Mouse (Mus musculus) lung, embryonic 16.5 days (tissue): Measurements from ENCODE around the gene Gm3752. TPM values are rescaled to one million over a fixed set of nuclear protein-coding genes. Genes with fewer than 3 reads are reported as not detected.
A peak's percentile ranks its signal among the peaks of the same experiment; 100 is the strongest.
"Not testable (repeated sequence)": the region's sequence is repeated elsewhere in the genome, so short reads cannot be mapped to it uniquely, and the experiment has no call there.

ENCODE experiments used
- ATAC-seq: fragments of 200-750 bp; cut with Nextera tagmentation; 2 replicates; pipeline ENCODE4 v1.8.0; 2017; ENCODE audit warnings: low read depth, mild to moderate bottlenecking, moderate library complexity
- H3K27ac ChIP-seq: fragments of 300-500 bp; sonication (generic); 2 replicates; pipeline ENCODE4 v1.5.1; 2014; ENCODE audit warnings: mild to moderate bottlenecking, control low read depth, low read length
- H3K27me3 ChIP-seq: fragments of 300-500 bp; sonication (generic); 2 replicates; pipeline ENCODE4 v1.6.1; 2014; ENCODE audit warnings: low read depth, low read length, mixed read lengths; ENCODE audit not compliant: control insufficient read depth, insufficient read depth
- H3K36me3 ChIP-seq: fragments of 300-500 bp; sonication (generic); 2 replicates; pipeline ENCODE4 v1.6.1; 2014; ENCODE audit warnings: low read length; ENCODE audit not compliant: control insufficient read depth, insufficient read depth
- H3K4me1 ChIP-seq: fragments of 300-500 bp; sonication (generic); replicated peaks from 2 replicates; pipeline ENCODE4 v1.6.1; 2014; ENCODE audit warnings: low read length, mixed read lengths; ENCODE audit not compliant: control insufficient read depth, insufficient read depth
- H3K4me2 ChIP-seq: fragments of 300-500 bp; sonication (generic); 2 replicates; pipeline ENCODE4 v1.6.1; 2014; ENCODE audit warnings: low read depth, low read length, control low read depth
- H3K4me3 ChIP-seq: fragments of 300-500 bp; sonication (generic); 2 replicates; pipeline ENCODE4 v1.5.1; 2014; ENCODE audit warnings: mild to moderate bottlenecking, low read length, control low read depth
- H3K9ac ChIP-seq: fragments of 300-500 bp; sonication (generic); 2 replicates; pipeline ENCODE4 v1.6.1; 2014; ENCODE audit warnings: low read length, control low read depth
- H3K9me3 ChIP-seq: fragments of 300-500 bp; sonication (generic); 2 replicates; pipeline ENCODE4 v1.6.1; 2016; ENCODE audit warnings: low read length; ENCODE audit not compliant: control insufficient read depth
- WGBS: fragments of 180-500 bp; shearing (Covaris S2); extraction: QIAGEN DNeasy Blood & Tissue Kit; methylation state at CpG from one replicate; pipeline ENCODE4 v1.1.7; 2014; 5-methylcytosine and 5-hydroxymethylcytosine counted together
- polyA plus RNA-seq: library from polyadenylated mRNA; unstranded; fragments of >200 nt; fragmentation: Nextera tagmentation; extraction: Ambion mirVana; gene quantifications from 2 replicates; pipeline ENCODE4 v1.2.1, GENCODE M21; 2015

The Gm3752 gene
- 0.24 and 0.44 TPM in 2 replicates for polyA plus RNA-seq

DNA sequence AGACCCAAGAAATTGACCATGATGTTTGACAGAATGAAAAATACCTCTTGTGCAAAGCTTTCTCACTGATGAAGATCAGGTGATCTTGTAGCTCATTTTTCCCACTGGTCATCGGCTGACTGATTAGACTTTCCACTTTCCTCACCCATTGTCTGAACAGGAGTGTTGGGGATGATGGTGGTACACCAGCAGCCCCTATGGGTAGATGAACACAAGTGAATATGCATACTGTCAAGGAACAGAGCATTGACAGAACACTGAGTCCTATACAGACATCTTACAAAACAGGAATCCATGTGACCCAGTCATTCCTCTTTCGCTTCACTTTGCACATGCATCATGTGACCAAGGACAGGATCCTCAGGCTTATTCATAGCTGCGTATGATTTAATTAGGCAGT, at the start of gene Gm3752:
TSS of gene Gm3752 (minus strand) at position 101 of the 400 bp plus-strand sequence.
- H3K4me3 ChIP-seq, H3K4me2 ChIP-seq, H3K4me1 ChIP-seq, H3K9ac ChIP-seq, H3K9me3 ChIP-seq, ATAC-seq, H3K27ac ChIP-seq, H3K36me3 ChIP-seq, H3K27me3 ChIP-seq: not testable (repeated sequence)
- WGBS: 33% methylated on average over 1 of the region's 3 CpGs

DNA sequence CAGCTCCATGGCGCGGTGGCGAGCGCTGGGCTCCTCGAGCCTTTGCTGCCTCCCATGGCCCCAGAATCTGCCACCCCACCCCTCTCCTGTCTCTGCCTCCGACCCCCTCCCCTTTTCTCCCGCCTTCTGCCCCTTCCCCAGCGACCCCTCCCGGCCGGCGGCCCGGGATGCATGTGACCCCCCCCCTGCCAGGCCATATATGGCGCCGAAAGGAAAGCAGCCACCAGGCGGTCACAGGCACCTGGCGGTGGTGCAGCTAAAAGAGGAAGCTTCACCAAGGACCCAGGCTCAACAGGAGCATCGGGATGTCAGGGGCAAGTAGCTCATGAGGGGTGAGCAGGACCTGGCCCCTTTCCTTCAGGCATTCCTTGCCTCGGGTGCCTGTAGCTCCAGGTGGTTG, 5.2 kb upstream of the Gm3752 start:
- not testable (repeated sequence) for H3K9ac ChIP-seq, H3K27me3 ChIP-seq, H3K27ac ChIP-seq, ATAC-seq, H3K9me3 ChIP-seq, H3K4me1 ChIP-seq, H3K36me3 ChIP-seq
- peak overlapping the region; percentile 24 for H3K4me3 ChIP-seq
- peak overlapping the region; percentile 53 for H3K4me2 ChIP-seq
- 0% methylated on average over 10 of the region's 18 CpGs for WGBS

DNA sequence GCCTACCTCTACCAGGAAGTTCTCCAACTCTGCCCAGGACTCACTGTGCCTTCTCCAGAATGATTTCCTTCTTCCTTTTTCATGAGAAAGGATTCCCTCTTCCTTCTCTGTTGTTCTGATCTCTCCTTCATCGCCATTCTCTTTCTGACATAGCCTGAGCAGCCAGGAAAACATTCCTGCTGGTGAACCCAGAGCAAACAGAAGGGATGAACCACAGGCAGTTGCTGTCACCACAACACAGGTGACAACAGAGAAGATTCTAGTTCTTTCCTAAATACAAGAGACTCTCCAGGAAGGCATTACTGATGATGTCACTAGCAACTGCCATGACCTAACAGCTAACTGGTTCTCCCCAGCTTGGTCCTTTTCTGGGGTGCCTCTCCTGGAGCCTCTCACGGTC, 32.7 kb downstream of the Gm3752 start, which contains the start of gene Gm3755:
TSS of gene Gm3755 (minus strand) at position 101 of the 400 bp plus-strand sequence.
- WGBS: no CpG with 5 or more reads among the region's 2 CpGs
- not testable (repeated sequence) for ATAC-seq, H3K4me3 ChIP-seq, H3K9ac ChIP-seq, H3K9me3 ChIP-seq, H3K4me2 ChIP-seq, H3K27ac ChIP-seq, H3K4me1 ChIP-seq, H3K27me3 ChIP-seq, H3K36me3 ChIP-seq

DNA sequence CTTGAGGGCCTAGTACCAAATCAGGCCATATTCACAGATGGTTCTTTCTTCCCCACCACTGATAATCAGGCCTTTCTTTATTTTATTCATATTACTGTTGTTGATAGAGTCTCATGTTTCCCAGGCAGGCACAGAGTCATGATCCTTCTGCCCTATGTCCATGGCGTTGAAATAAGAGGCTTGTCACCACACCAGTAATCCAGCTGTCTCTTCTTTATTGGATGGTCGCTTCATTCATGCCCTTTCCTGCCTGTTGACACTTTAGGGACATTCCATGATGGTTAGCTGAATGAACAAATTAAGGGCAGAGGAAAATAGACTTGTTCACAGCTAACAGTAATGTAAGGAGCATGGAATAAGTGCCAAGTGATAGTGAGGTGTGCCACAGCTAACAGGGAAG, 61.1 kb downstream of the Gm3752 start:
- not testable (repeated sequence) for ATAC-seq, H3K9ac ChIP-seq, H3K4me3 ChIP-seq, H3K4me1 ChIP-seq, H3K4me2 ChIP-seq, H3K27ac ChIP-seq, H3K36me3 ChIP-seq, H3K27me3 ChIP-seq, H3K9me3 ChIP-seq
- 75% methylated on average over 2 of the region's 2 CpGs for WGBS

Other genes starting within 250 kb of the Gm3752 start
- gene Gm3727, start 219.0 kb downstream of the Gm3752 start, polyA plus RNA-seq: not detected in 2 replicates
- 0.38 and 0.55 TPM in 2 replicates for gene Gm3739, start 168.7 kb downstream of the Gm3752 start, polyA plus RNA-seq
- gene Gm5797, start 151.4 kb downstream of the Gm3752 start, polyA plus RNA-seq: not detected in 2 replicates
- gene Gm8374, start 118.6 kb downstream of the Gm3752 start, polyA plus RNA-seq: not detected in 2 replicates
- gene Gm3755, start 32.8 kb downstream of the Gm3752 start, polyA plus RNA-seq: not detected in 2 replicates
- 0.23 and 0.25 TPM in 2 replicates for gene Gm3558, start 84.8 kb upstream of the Gm3752 start, polyA plus RNA-seq
- not detected in 2 replicates for gene Gm10338, start 111.8 kb upstream of the Gm3752 start, polyA plus RNA-seq
- not detected in 2 replicates for gene Gm10128, start 160.2 kb upstream of the Gm3752 start, polyA plus RNA-seq